Mouse (Mus musculus): ENCODE measurements around the gene Mfsd1. TPM values are rescaled to one million over a fixed set of nuclear protein-coding genes. Genes with fewer than 3 reads are reported as not detected.

Gene Mfsd1
- polyA plus RNA-seq, 1 experiment from 2014 or later = 59.6 TPM

GRCm38 (mm10) chr3:67568015-67568618 is 14.4 kb upstream of the Mfsd1 start:
- Histone ChIP-seq H3K9ac (no peak overlapping the region), H3K4me1 (0 out of 2 replicates have a peak, but pooled peaks cover 3% of the 10 kb centered on the region), H3K4me2 (replicated peaks) (peak overlapping the region; percentile 30; the same call in 1 of the 2 replicates), H3K36me3 (no peaks in the 10 kb centered on the region), H3K9me3 (replicated peaks) (no peaks in the 10 kb centered on the region), H3K27ac (replicated peaks) (no peak overlapping the region), H3K27me3 (no peaks in the 10 kb centered on the region), H3K4me3 (replicated peaks) (no peak overlapping the region)
- ATAC-seq (ENCODE audit: insufficient number of reproducible peaks, low FRiP score, low TSS enrichment, low read depth) = no peak
- WGBS = 21% methylated on average over 17 of the region's 17 CpGs

GRCm38 (mm10) chr3:67572918-67573317 is 9.6 kb upstream of the Mfsd1 start:
- Histone ChIP-seq H3K27ac (replicated peaks) (no peak overlapping the region), H3K36me3 (no peaks in the 10 kb centered on the region), H3K4me2 (replicated peaks) (no peak overlapping the region), H3K27me3 (peaks cover 10% of the 10 kb centered on the region), H3K9ac (no peak overlapping the region), H3K4me3 (replicated peaks) (no peak overlapping the region), H3K4me1 (0 out of 2 replicates have a peak, but pooled peaks cover 3% of the 10 kb centered on the region), H3K9me3 (replicated peaks) (no peaks in the 10 kb centered on the region)
- ATAC-seq (ENCODE audit: insufficient number of reproducible peaks, low FRiP score, low TSS enrichment, low read depth) = peak; percentile 43; the same call in 1 of the 2 replicates
- WGBS = 62% methylated on average over 4 of the region's 4 CpGs

GRCm38 (mm10) chr3:67573523-67573922 is 9.0 kb upstream of the Mfsd1 start:
- no peaks in the 10 kb centered on the region for H3K36me3 ChIP-seq
- H3K4me3 ChIP-seq (replicated peaks) = no peak overlapping the region
- no peaks in the 10 kb centered on the region for H3K4me1 ChIP-seq
- WGBS = 0% methylated on average over 1 of the region's 1 CpGs
- no peak overlapping the region for H3K9ac ChIP-seq
- H3K9me3 ChIP-seq (replicated peaks) = no peaks in the 10 kb centered on the region
- ATAC-seq (ENCODE audit: insufficient number of reproducible peaks, low FRiP score, low TSS enrichment, low read depth) = no peak
- no peak overlapping the region for H3K4me2 ChIP-seq (replicated peaks)
- H3K27me3 ChIP-seq = peaks cover 10% of the 10 kb centered on the region
- no peak overlapping the region for H3K27ac ChIP-seq (replicated peaks)

DNA sequence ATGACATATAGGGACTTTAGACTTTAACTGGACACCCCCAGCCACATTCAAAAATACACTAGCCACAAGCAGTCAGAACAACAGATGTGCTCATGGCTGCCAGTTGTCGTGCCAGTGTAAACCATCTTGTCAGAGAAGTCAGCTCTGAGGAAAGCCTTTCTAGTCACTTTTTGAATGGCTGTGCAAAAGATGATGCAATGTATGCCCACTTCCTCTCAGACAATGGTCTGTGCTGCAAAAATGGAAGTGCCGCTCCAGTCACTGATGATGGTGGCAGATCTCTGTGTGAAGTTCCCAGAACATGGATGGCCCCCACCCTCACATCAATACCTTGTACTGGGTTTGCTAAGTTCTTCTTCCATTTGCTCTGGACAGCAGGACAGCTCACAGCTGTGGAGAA is 6.3 kb upstream of the Mfsd1 start:
- Histone ChIP-seq H3K9me3 (replicated peaks) (no peaks in the 10 kb centered on the region), H3K36me3 (no peaks in the 10 kb centered on the region), H3K27ac (replicated peaks) (no peak overlapping the region), H3K4me3 (replicated peaks) (no peak overlapping the region), H3K4me2 (replicated peaks) (no peak overlapping the region), H3K4me1 (no peaks in the 10 kb centered on the region), H3K9ac (no peak overlapping the region), H3K27me3 (peaks cover 15% of the 10 kb centered on the region)
- 89% methylated on average over 2 of the region's 2 CpGs for WGBS
- no peak for ATAC-seq (ENCODE audit: insufficient number of reproducible peaks, low FRiP score, low TSS enrichment, low read depth)

DNA sequence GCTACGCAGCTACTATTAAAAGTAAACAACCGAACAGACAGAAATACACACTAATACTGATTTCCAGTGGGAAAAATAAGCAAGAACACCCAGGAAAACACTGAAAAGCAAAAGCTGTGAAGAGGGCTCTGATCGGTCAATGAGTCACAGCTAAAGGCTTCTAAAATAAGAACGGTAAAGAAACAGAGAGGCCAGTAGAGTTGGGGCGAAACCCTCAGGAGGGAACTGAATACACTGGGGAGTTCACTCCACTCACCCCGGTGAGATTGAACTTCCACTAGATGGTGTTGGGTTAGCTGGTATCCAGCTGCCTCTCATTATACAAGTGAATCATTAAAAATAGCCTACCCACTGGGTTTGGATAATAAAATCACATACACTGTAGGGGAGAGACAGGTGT is 5.8 kb upstream of the Mfsd1 start:
- H3K4me3 ChIP-seq (replicated peaks) = no peak overlapping the region
- peaks cover 15% of the 10 kb centered on the region for H3K27me3 ChIP-seq
- H3K36me3 ChIP-seq = no peaks in the 10 kb centered on the region
- no peak overlapping the region for H3K4me2 ChIP-seq (replicated peaks)
- no peak overlapping the region for H3K27ac ChIP-seq (replicated peaks)
- H3K9ac ChIP-seq = no peak overlapping the region
- no peaks in the 10 kb centered on the region for H3K9me3 ChIP-seq (replicated peaks)
- WGBS = 81% methylated on average over 6 of the region's 6 CpGs
- H3K4me1 ChIP-seq = no peaks in the 10 kb centered on the region
- no peak for ATAC-seq (ENCODE audit: insufficient number of reproducible peaks, low FRiP score, low TSS enrichment, low read depth)

GRCm38 (mm10) chr3:67583125-67583845 is 744 bp downstream of the Mfsd1 start:
- 0 out of 2 replicates have a peak, but pooled peaks cover 6% of the 10 kb centered on the region for H3K4me1 ChIP-seq
- peak; percentile 35; the same call in 1 of the 2 replicates for ATAC-seq (ENCODE audit: insufficient number of reproducible peaks, low FRiP score, low TSS enrichment, low read depth)
- peak overlapping the region; percentile 73 for H3K9ac ChIP-seq
- peak overlapping the region; percentile 88 for H3K4me2 ChIP-seq (replicated peaks)
- no peaks in the 10 kb centered on the region for H3K9me3 ChIP-seq (replicated peaks)
- peaks cover 5% of the 10 kb centered on the region; the same call in 1 of the 2 replicates for H3K27me3 ChIP-seq
- peak overlapping the region; percentile 80 for H3K27ac ChIP-seq (replicated peaks)
- peaks cover 17% of the 10 kb centered on the region for H3K36me3 ChIP-seq
- 15% methylated on average over 16 of the region's 16 CpGs for WGBS
- H3K4me3 ChIP-seq (replicated peaks) = peak overlapping the region; percentile 96

GRCm38 (mm10) chr3:67583846-67584186 is 1.3 kb downstream of the Mfsd1 start:
- 0 out of 2 replicates have a peak, but pooled peaks cover 6% of the 10 kb centered on the region for H3K4me1 ChIP-seq
- H3K27ac ChIP-seq (replicated peaks) = no peak overlapping the region
- no peaks in the 10 kb centered on the region for H3K9me3 ChIP-seq (replicated peaks)
- H3K36me3 ChIP-seq = peaks cover 20% of the 10 kb centered on the region
- H3K9ac ChIP-seq = no peak overlapping the region
- no peak for ATAC-seq (ENCODE audit: insufficient number of reproducible peaks, low FRiP score, low TSS enrichment, low read depth)
- peaks cover 5% of the 10 kb centered on the region; the same call in 1 of the 2 replicates for H3K27me3 ChIP-seq
- peak overlapping the region; percentile 88 for H3K4me2 ChIP-seq (replicated peaks)
- H3K4me3 ChIP-seq (replicated peaks) = peak overlapping the region; percentile 96
- WGBS = 75% methylated on average over 6 of the region's 6 CpGs

- no peak overlapping the region for H3K4me2 ChIP-seq (replicated peaks)
- peaks cover 46% of the 10 kb centered on the region for H3K36me3 ChIP-seq
- H3K27me3 ChIP-seq = no peaks in the 10 kb centered on the region
- no peak overlapping the region for H3K9ac ChIP-seq
- no peak overlapping the region for H3K4me3 ChIP-seq (replicated peaks)
- 94% methylated on average over 2 of the region's 2 CpGs for WGBS
- H3K4me1 ChIP-seq = 0 out of 2 replicates have a peak, but pooled peaks cover 6% of the 10 kb centered on the region
- no peak overlapping the region for H3K27ac ChIP-seq (replicated peaks)
- H3K9me3 ChIP-seq (replicated peaks) = no peaks in the 10 kb centered on the region
- ATAC-seq (ENCODE audit: insufficient number of reproducible peaks, low FRiP score, low TSS enrichment, low read depth) = no peak
Observed at GRCm38 (mm10) chr3:67586511-67586910, 4.0 kb downstream of the Mfsd1 start.

GRCm38 (mm10) chr3:67587430-67587829 is 4.9 kb downstream of the Mfsd1 start:
- 0 out of 2 replicates have a peak, but pooled peaks cover 6% of the 10 kb centered on the region for H3K4me1 ChIP-seq
- no peaks in the 10 kb centered on the region for H3K27me3 ChIP-seq
- no peak for ATAC-seq (ENCODE audit: insufficient number of reproducible peaks, low FRiP score, low TSS enrichment, low read depth)
- H3K36me3 ChIP-seq = peaks cover 54% of the 10 kb centered on the region
- H3K4me2 ChIP-seq (replicated peaks) = no peak overlapping the region
- WGBS = 82% methylated on average over 9 of the region's 9 CpGs
- no peak overlapping the region for H3K27ac ChIP-seq (replicated peaks)
- H3K9me3 ChIP-seq (replicated peaks) = no peaks in the 10 kb centered on the region
- H3K9ac ChIP-seq = no peak overlapping the region
- H3K4me3 ChIP-seq (replicated peaks) = no peak overlapping the region

DNA sequence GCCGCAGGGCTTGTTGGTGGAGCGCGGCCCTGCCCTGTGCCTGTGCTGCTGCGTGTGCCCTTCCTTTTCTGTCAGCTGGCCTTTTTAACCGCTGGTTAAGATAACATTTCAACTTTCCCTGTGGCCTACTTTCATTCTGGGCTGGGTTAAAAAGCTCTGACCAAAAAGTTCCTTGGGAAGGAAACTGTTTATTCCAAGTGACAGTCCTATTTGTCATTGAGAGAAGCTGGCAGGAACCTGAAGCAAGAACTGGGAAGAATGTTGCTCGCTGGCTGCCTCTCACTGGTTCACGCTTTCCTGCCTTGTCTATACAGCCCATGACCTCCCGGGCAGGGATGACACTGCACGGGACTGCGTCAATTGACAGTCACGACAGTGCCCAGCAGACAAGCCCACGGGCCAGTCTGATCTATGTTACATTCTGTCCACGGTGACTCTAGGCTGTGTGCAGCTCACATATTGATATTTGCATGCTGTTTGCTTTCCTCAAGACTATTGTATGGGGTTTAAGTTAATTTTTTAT is 19.1 kb downstream of the Mfsd1 start:
- Histone ChIP-seq H3K9me3 (replicated peaks) (no peaks in the 10 kb centered on the region), H3K27ac (replicated peaks) (no peak overlapping the region), H3K4me1 (no peaks in the 10 kb centered on the region), H3K4me3 (replicated peaks) (no peak overlapping the region), H3K4me2 (replicated peaks) (no peak overlapping the region), H3K9ac (no peak overlapping the region), H3K27me3 (no peaks in the 10 kb centered on the region), H3K36me3 (peaks cover 56% of the 10 kb centered on the region)
- no peak for ATAC-seq (ENCODE audit: insufficient number of reproducible peaks, low FRiP score, low TSS enrichment, low read depth)
- WGBS = 91% methylated on average over 13 of the region's 13 CpGs

DNA sequence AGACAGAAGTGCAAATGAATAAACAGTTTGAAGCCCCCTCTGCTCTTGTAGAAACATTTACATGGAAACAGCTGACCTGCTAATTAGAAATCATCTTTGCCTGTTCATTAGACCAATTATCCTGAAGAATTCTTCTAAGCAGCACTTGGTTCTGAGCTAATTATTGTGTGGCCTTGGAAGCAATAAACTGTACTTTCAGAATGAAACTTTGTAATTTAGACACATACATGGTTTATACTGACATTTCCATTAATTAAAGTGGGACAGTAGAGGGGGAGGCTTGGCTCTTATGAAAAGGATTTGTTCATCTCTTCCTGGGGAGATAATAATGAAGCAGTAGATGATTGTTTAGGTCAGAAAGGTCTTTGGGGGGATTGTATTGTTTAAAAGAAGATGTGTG is 35.7 kb downstream of the Mfsd1 start:
- Histone ChIP-seq H3K4me2 (replicated peaks) (no peak overlapping the region), H3K9me3 (replicated peaks) (no peaks in the 10 kb centered on the region), H3K27me3 (no peaks in the 10 kb centered on the region), H3K4me1 (no peaks in the 10 kb centered on the region), H3K4me3 (replicated peaks) (no peak overlapping the region), H3K36me3 (no peaks in the 10 kb centered on the region), H3K27ac (replicated peaks) (no peak overlapping the region), H3K9ac (no peak overlapping the region)
- no peak for ATAC-seq (ENCODE audit: insufficient number of reproducible peaks, low FRiP score, low TSS enrichment, low read depth)

Measured in embryonic facial prominence, embryonic 15.5 days (tissue).